Mouse (Mus musculus) CH12.LX (cell line): ENCODE measurements around the gene Dalrd3. TPM values are rescaled to one million over a fixed set of nuclear protein-coding genes. Genes with fewer than 3 reads are reported as not detected.

Experiments used
- DNase-seq: peaks from one replicate; pipeline ENCODE4 v3.0.0-alpha.2; 2013; ENCODE audit errors: extremely low read depth
- H3K27ac ChIP-seq: 2 replicates; pipeline ENCODE4 v1.5.1; 2012; ENCODE audit warnings: low read depth, mild to moderate bottlenecking, control low read depth, moderate library complexity; ENCODE audit not compliant: insufficient read depth
- H3K27me3 ChIP-seq: replicated peaks from 2 replicates; pipeline ENCODE3; 2012; ENCODE audit warnings: inconsistent platforms
- H3K36me3 ChIP-seq, 2 experiments: replicated peaks in 1 of 2; 2 replicates each; pipeline versions ENCODE3 to v1.6.1; 2012; ENCODE audit warnings: inconsistent platforms in 1 of 2, low read length in 1 of 2, mild to moderate bottlenecking in 1 of 2, mixed read lengths in 1 of 2, moderate library complexity in 1 of 2; ENCODE audit not compliant: control insufficient read depth in 1 of 2, insufficient read depth in 1 of 2
- H3K4me1 ChIP-seq, 2 experiments: 2 replicates each; pipeline ENCODE4 v1.6.1; 2012; ENCODE audit warnings: inconsistent platforms in 1 of 2, moderate library complexity in 1 of 2; ENCODE audit not compliant: insufficient read depth in 2 of 2, control insufficient read depth in 1 of 2
- H3K4me2 ChIP-seq: 2 replicates; pipeline ENCODE4 v1.6.1; 2012; ENCODE audit warnings: low read depth, mild to moderate bottlenecking, control low read depth; ENCODE audit not compliant: poor library complexity, insufficient read depth, severe bottlenecking
- H3K4me3 ChIP-seq, 3 experiments: fragments of 150-350 bp in 1 of 3; sonication (generic) in 1 of 3; replicated peaks in 1 of 3; 2 replicates each; pipeline versions ENCODE3 to v1.5.1; 2011 to 2012; ENCODE audit warnings: low read depth in 2 of 3, low read length in 2 of 3, mild to moderate bottlenecking in 2 of 3, moderate library complexity in 2 of 3, control low read depth in 1 of 3, improper control_type of control experiment in 1 of 3, inconsistent platforms in 1 of 3, mixed read lengths in 1 of 3; ENCODE audit not compliant: poor library complexity in 1 of 3
- H3K79me2 ChIP-seq: replicated peaks from 2 replicates; pipeline ENCODE4 v1.6.1; 2012; ENCODE audit warnings: mild to moderate bottlenecking, moderate library complexity; ENCODE audit not compliant: control insufficient read depth, poor library complexity, insufficient read depth, severe bottlenecking; ENCODE audit errors: extremely low read depth
- H3K9ac ChIP-seq: 2 replicates; pipeline ENCODE4 v1.6.1; 2012; ENCODE audit warnings: low read depth, mild to moderate bottlenecking, control low read depth, moderate library complexity; ENCODE audit not compliant: insufficient read depth
- H3K9me3 ChIP-seq: replicated peaks from 2 replicates; pipeline ENCODE3; 2012; ENCODE audit warnings: low read length, inconsistent platforms, mixed read lengths
- BHLHE40 ChIP-seq: IDR thresholded peaks from 2 replicates; pipeline ENCODE4 v1.6.1; 2011; ENCODE audit warnings: mild to moderate bottlenecking, low read depth, low read length, improper control_type of control experiment
- CHD1 ChIP-seq: IDR thresholded peaks from 2 replicates; pipeline ENCODE4 v1.6.1; 2012; ENCODE audit warnings: low read depth, low read length, improper control_type of control experiment, inconsistent platforms
- CHD2 ChIP-seq: IDR thresholded peaks from 2 replicates; pipeline ENCODE4 v1.6.1; 2011; ENCODE audit warnings: low read length, improper control_type of control experiment
- CTCF ChIP-seq, 2 experiments: IDR thresholded peaks in 1 of 2; conservative IDR thresholded peaks in 1 of 2; 2 replicates each; pipeline ENCODE4 v1.5.1; 2011 to 2012; ENCODE audit warnings: low read depth in 2 of 2, low read length in 2 of 2, improper control_type of control experiment in 1 of 2, inconsistent platforms in 1 of 2, mild to moderate bottlenecking in 1 of 2, moderate library complexity in 1 of 2
- E2F4 ChIP-seq: IDR thresholded peaks from 2 replicates; pipeline ENCODE4 v1.6.1; 2011; ENCODE audit warnings: low read depth, low read length, improper control_type of control experiment; ENCODE audit not compliant: insufficient replicate concordance
- ELF1 ChIP-seq: IDR thresholded peaks from 2 replicates; pipeline ENCODE4 v1.6.1; 2014; ENCODE audit warnings: low read depth, mild to moderate bottlenecking, inconsistent platforms, low read length, improper control_type of control experiment
- EP300 ChIP-seq: IDR thresholded peaks from 2 replicates; pipeline ENCODE4 v1.6.1; 2011; ENCODE audit warnings: low read length, improper control_type of control experiment
- ETS1 ChIP-seq: conservative IDR thresholded peaks from 2 replicates; pipeline ENCODE4 v1.6.1; 2012; ENCODE audit warnings: low read depth, mild to moderate bottlenecking, inconsistent platforms, low read length, improper control_type of control experiment, moderate library complexity
- GABPA ChIP-seq: IDR thresholded peaks from 2 replicates; pipeline ENCODE4 v1.6.1; 2012; ENCODE audit warnings: low read depth, low read length, improper control_type of control experiment, inconsistent platforms; ENCODE audit not compliant: insufficient replicate concordance
- HCFC1 ChIP-seq: IDR thresholded peaks from 2 replicates; pipeline ENCODE4 v1.6.1; 2012; ENCODE audit warnings: low read depth, mild to moderate bottlenecking, inconsistent platforms, low read length, improper control_type of control experiment
- IRF4 ChIP-seq: IDR thresholded peaks from 2 replicates; pipeline ENCODE4 v1.6.1; 2014; ENCODE audit warnings: low read depth, mild to moderate bottlenecking, inconsistent platforms, low read length, improper control_type of control experiment
- JUN ChIP-seq: IDR thresholded peaks from 2 replicates; pipeline ENCODE4 v1.6.1; 2011; ENCODE audit warnings: low read depth, mild to moderate bottlenecking, low read length, improper control_type of control experiment, moderate library complexity; ENCODE audit not compliant: insufficient read depth
- JUND ChIP-seq: conservative IDR thresholded peaks from 2 replicates; pipeline ENCODE4 v1.6.1; 2011; ENCODE audit warnings: low read depth, low read length, improper control_type of control experiment
- KAT2A ChIP-seq: IDR thresholded peaks from 2 replicates; pipeline ENCODE4 v1.6.1; 2012; ENCODE audit warnings: low read length, improper control_type of control experiment, inconsistent platforms; ENCODE audit not compliant: insufficient replicate concordance
- MAFK ChIP-seq: IDR thresholded peaks from 2 replicates; pipeline ENCODE4 v1.6.1; 2011; ENCODE audit warnings: low read length, improper control_type of control experiment; ENCODE audit not compliant: insufficient replicate concordance
- MAX ChIP-seq: IDR thresholded peaks from 2 replicates; pipeline ENCODE4 v1.6.1; 2011; ENCODE audit warnings: low read length, improper control_type of control experiment
- MAZ ChIP-seq: IDR thresholded peaks from 2 replicates; pipeline ENCODE4 v1.6.1; 2012; ENCODE audit warnings: low read depth, mild to moderate bottlenecking, inconsistent platforms, low read length, improper control_type of control experiment, moderate library complexity
- MEF2A ChIP-seq: IDR thresholded peaks from 2 replicates; pipeline ENCODE4 v1.6.1; 2014; ENCODE audit warnings: low read depth, mild to moderate bottlenecking, inconsistent platforms, low read length, improper control_type of control experiment, borderline replicate concordance
- MXI1 ChIP-seq: IDR thresholded peaks from 2 replicates; pipeline ENCODE4 v1.6.1; 2011; ENCODE audit warnings: mild to moderate bottlenecking, low read depth, low read length, improper control_type of control experiment
- MYC ChIP-seq: IDR thresholded peaks from 2 replicates; pipeline ENCODE4 v1.6.1; 2011; ENCODE audit warnings: low read depth, mild to moderate bottlenecking, improper control_type of control experiment, low read length
- NELFE ChIP-seq: IDR thresholded peaks from 2 replicates; pipeline ENCODE4 v1.6.1; 2011; ENCODE audit warnings: low read depth, low read length, improper control_type of control experiment
- NRF1 ChIP-seq: IDR thresholded peaks from 2 replicates; pipeline ENCODE4 v1.6.1; 2014; ENCODE audit warnings: low read depth, mild to moderate bottlenecking, inconsistent platforms, low read length, improper control_type of control experiment, moderate library complexity
- PAX5 ChIP-seq: IDR thresholded peaks from 2 replicates; pipeline ENCODE4 v1.6.1; 2012; ENCODE audit warnings: low read length, inconsistent platforms, mixed read lengths
- POLR2A ChIP-seq: IDR thresholded peaks from 2 replicates; pipeline ENCODE4 v1.6.1; 2011; ENCODE audit warnings: low read depth, mild to moderate bottlenecking, improper control_type of control experiment, low read length
- POLR2AphosphoS2 ChIP-seq: IDR thresholded peaks from 2 replicates; pipeline ENCODE4 v1.6.1; 2011; ENCODE audit warnings: low read depth, low read length, improper control_type of control experiment
- RAD21 ChIP-seq: IDR thresholded peaks from 2 replicates; pipeline ENCODE4 v1.6.1; 2011; ENCODE audit warnings: low read depth, mild to moderate bottlenecking, low read length, improper control_type of control experiment, moderate library complexity
- RCOR1 ChIP-seq: conservative IDR thresholded peaks from 2 replicates; pipeline ENCODE4 v1.6.1; 2012; ENCODE audit warnings: low read depth, mild to moderate bottlenecking, inconsistent platforms, low read length, improper control_type of control experiment
- SIN3A ChIP-seq: IDR thresholded peaks from 2 replicates; pipeline ENCODE4 v1.6.1; 2012; ENCODE audit warnings: low read length, improper control_type of control experiment, inconsistent platforms
- SMC3 ChIP-seq: IDR thresholded peaks from 2 replicates; pipeline ENCODE4 v1.6.1; 2011; ENCODE audit warnings: low read depth, low read length, improper control_type of control experiment
- TBP ChIP-seq: conservative IDR thresholded peaks from 2 replicates; pipeline ENCODE4 v1.6.1; 2011; ENCODE audit warnings: low read depth, low read length, improper control_type of control experiment
- TCF12 ChIP-seq: IDR thresholded peaks from 2 replicates; pipeline ENCODE4 v1.6.1; 2014; ENCODE audit warnings: low read depth, mild to moderate bottlenecking, inconsistent platforms, low read length, improper control_type of control experiment
- UBTF ChIP-seq: IDR thresholded peaks from 2 replicates; pipeline ENCODE4 v1.6.1; 2012; ENCODE audit warnings: low read depth, mild to moderate bottlenecking, inconsistent platforms, low read length, improper control_type of control experiment, moderate library complexity
- USF1 ChIP-seq: IDR thresholded peaks from 2 replicates; pipeline ENCODE4 v1.6.1; 2014; ENCODE audit warnings: low read depth, mild to moderate bottlenecking, inconsistent platforms, low read length, improper control_type of control experiment
- USF2 ChIP-seq: conservative IDR thresholded peaks from 2 replicates; pipeline ENCODE4 v1.6.1; 2011; ENCODE audit warnings: low read depth, low read length, improper control_type of control experiment
- ZC3H11A ChIP-seq: IDR thresholded peaks from 2 replicates; pipeline ENCODE4 v1.6.1; 2012; ENCODE audit warnings: low read depth, mild to moderate bottlenecking, inconsistent platforms, low read length, improper control_type of control experiment
- ZKSCAN1 ChIP-seq: IDR thresholded peaks from 2 replicates; pipeline ENCODE4 v1.6.1; 2012; ENCODE audit warnings: low read depth, inconsistent platforms, low read length, improper control_type of control experiment, borderline replicate concordance
- ZMIZ1 ChIP-seq: IDR thresholded peaks from 2 replicates; pipeline ENCODE4 v1.6.1; 2012; ENCODE audit warnings: low read depth, mild to moderate bottlenecking, inconsistent platforms, low read length, improper control_type of control experiment
- ZNF384 ChIP-seq: IDR thresholded peaks from 2 replicates; pipeline ENCODE4 v1.6.1; 2012; ENCODE audit warnings: low read depth, low read length, improper control_type of control experiment, inconsistent platforms
- dilution Hi-C: fragments of 300-500 bp; cut with MboI; formaldehyde crosslinking; loops from 2 replicates; pipeline ENCODE4 v1.14.3; 2020; ENCODE audit warnings: low sequenced_read_pairs; ENCODE audit not compliant: extremely low pct_unique_long_range_greater_than_20kb, extremely low pct_ligation_motif_present
- in situ Hi-C: fragments of 300-500 bp; cut with MboI; formaldehyde crosslinking; loops from 3 replicates; pipeline ENCODE4 v1.14.3; 2019; ENCODE audit warnings: low sequenced_read_pairs, low pct_ligation_motif_present, low pct_unique_long_range_greater_than_20kb, mixed read lengths
- polyA plus RNA-seq: library from polyadenylated mRNA; unstranded; fragments of >175 nt; gene quantifications from 2 replicates; pipeline ENCODE4 v1.2.1, GENCODE M21; 2012; ENCODE audit warnings: low read depth; ENCODE audit not compliant: insufficient read length
- total RNA-seq, 2 experiments: library from RNA; depleted of rRNA; stranded (reverse); fragments of 300-350 nt in 1 of 2; fragments of >200 nt in 1 of 2; gene quantifications; 2 replicates each; pipeline ENCODE4 v1.2.3; 2012 to 2014

Dalrd3 gene
- total and polyA plus RNA-seq, 3 experiments: 52.6 to 114 (median 110) TPM

- peaks cover 50 to 56% of the 10 kb centered on the region in 2 experiments for H3K36me3 ChIP-seq
- 0 out of 2 replicates have a peak, but pooled peaks cover 3% of the 10 kb centered on the region for H3K79me2 ChIP-seq
- peak; percentile 70 for DNase-seq
- in situ Hi-C loops (no loop called here), dilution Hi-C loops (no loop called here)
- peak overlapping the region; percentile 64 to 90 (median 73) for H3K4me3 ChIP-seq
- no peaks in the 10 kb centered on the region for H3K27me3 ChIP-seq
- peaks cover 7 to 35% of the 10 kb centered on the region in 2 experiments for H3K4me1 ChIP-seq
- H3K9me3 ChIP-seq: no peaks in the 10 kb centered on the region
- 0 out of 2 replicates have a peak, but pooled peaks have one; percentile 14 for TF ChIP-seq TBP
- no peak for TF ChIP-seq E2F4
- peak; percentile 40; the same call in 1 of the 2 replicates for TF ChIP-seq HCFC1
- TF ChIP-seq IRF4: 0 out of 2 replicates have a peak, but pooled peaks have one; percentile 30
- TF ChIP-seq EP300: 0 out of 2 replicates have a peak, but pooled peaks have one; percentile 26
- TF ChIP-seq ZKSCAN1: no peak
- peak; percentile 68; the same call in 1 of the 2 replicates for TF ChIP-seq POLR2AphosphoS2
- TF ChIP-seq SIN3A: no peak
- peak; percentile 93 for TF ChIP-seq MEF2A
- no peak for TF ChIP-seq MYC
- peak; percentile 71 for TF ChIP-seq TCF12
- no peak for TF ChIP-seq USF2
- TF ChIP-seq MAZ: no peak
- TF ChIP-seq UBTF: 0 out of 2 replicates have a peak, but pooled peaks have one; percentile 11
- TF ChIP-seq SMC3: no peak
- TF ChIP-seq BHLHE40: no peak; the same call in 1 of the 2 replicates
- TF ChIP-seq MAX: peak; percentile 41; the same call in 1 of the 2 replicates
- TF ChIP-seq CHD1: 0 out of 2 replicates have a peak, but pooled peaks have one; percentile 75
- peak; percentile 73 for TF ChIP-seq ZMIZ1
- TF ChIP-seq ZC3H11A: no peak
- no peak for TF ChIP-seq CTCF (conservative IDR thresholded peaks at IDR 0.05 in 1 of 2, IDR thresholded peaks at IDR 0.05 in 1 of 2; ENCODE audit: low read depth in 2 of 2, low read length in 2 of 2)
- TF ChIP-seq NRF1: peak; percentile 15; the same call in 1 of the 2 replicates
- no peak for TF ChIP-seq JUN
- TF ChIP-seq RCOR1: no peak
- no peak for TF ChIP-seq KAT2A
- no peak for TF ChIP-seq MAFK
- no peak; the same call in 1 of the 2 replicates for TF ChIP-seq MXI1
- TF ChIP-seq PAX5: no peak
- no peak for TF ChIP-seq JUND
- TF ChIP-seq RAD21: no peak
- TF ChIP-seq ZNF384: no peak
- no peak for TF ChIP-seq GABPA
- peak; percentile 67 for TF ChIP-seq ELF1
- TF ChIP-seq CHD2: no peak; the same call in 1 of the 2 replicates
- TF ChIP-seq NELFE: peak; percentile 68; the same call in 1 of the 2 replicates
- TF ChIP-seq ETS1: peak; percentile 48; the same call in 1 of the 2 replicates
- TF ChIP-seq POLR2A: no peak; the same call in 1 of the 2 replicates
- no peak for TF ChIP-seq USF1
- peak overlapping the region; percentile 61 for H3K9ac ChIP-seq
- peak overlapping the region; percentile 95 for H3K27ac ChIP-seq
- H3K4me2 ChIP-seq: peak overlapping the region; percentile 81
Observed at GRCm38 (mm10) chr9:108568511-108568921, 1.2 kb upstream of the Dalrd3 start.
